Mouse (Mus musculus): ENCODE results near the gene Ptcd2.

DNA sequence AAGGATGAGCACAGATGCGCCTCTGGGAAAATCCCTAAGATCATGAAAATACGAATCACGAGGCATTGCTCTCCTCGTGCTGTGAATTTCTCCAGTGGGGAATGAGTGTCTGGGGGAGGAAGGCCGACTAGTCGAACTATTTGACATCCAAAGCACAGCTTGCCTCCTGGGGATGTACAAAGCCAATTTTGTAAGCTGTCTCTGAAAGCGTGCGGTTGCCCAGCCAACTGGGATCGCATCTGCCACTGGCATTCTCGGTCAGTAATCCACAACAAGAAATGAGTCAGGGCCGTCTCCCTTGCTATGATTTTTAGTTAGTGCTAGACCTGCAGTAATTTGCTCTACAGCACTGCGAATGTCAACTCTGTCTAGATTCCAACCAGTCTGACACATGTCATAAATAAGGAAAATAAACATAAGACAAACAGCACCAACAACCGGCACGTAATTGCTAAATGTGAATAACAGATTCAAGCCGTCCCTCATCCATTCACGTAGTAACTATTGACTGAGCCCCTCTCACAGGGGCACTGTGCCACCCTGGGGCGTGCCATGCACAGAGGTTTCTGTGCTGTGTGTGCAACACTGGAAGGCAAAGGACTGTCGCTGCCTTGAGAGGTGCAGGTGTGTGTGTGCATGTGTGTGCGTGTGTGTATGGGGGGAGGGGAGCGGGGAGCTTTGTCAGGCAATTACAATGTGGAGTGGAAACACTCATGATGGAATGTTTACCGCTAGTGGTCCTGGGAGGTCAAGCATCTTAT is 59.9 kb downstream of the Ptcd2 start:
- TF ChIP-seq CTCF (IDR thresholded peaks at IDR 0.05; ENCODE audit: extremely low read depth, insufficient read depth, low read length) (no peak), POLR2A (IDR thresholded peaks at IDR 0.05; ENCODE audit: extremely low read depth, insufficient read depth, low read length) (no peak)
